Mouse (Mus musculus) forebrain, embryonic 15.5 days (tissue): ENCODE measurements around the gene Perp. TPM values are rescaled to one million over a fixed set of nuclear protein-coding genes. Genes with fewer than 3 reads are reported as not detected.

Experiments used
- ATAC-seq: fragments of 200-750 bp; cut with Nextera tagmentation; replicated peaks from 2 replicates; pipeline ENCODE4 v1.8.0; 2017; ENCODE audit warnings: mild to moderate bottlenecking, moderate TSS enrichment, moderate library complexity
- H3K27ac ChIP-seq: fragments of 300-500 bp; sonication (generic); replicated peaks from 2 replicates; pipeline ENCODE4 v1.5.1; 2015; ENCODE audit warnings: mild to moderate bottlenecking, inconsistent platforms
- H3K27me3 ChIP-seq: fragments of 300-500 bp; sonication (generic); 2 replicates; pipeline ENCODE4 v1.6.1; 2015; ENCODE audit warnings: inconsistent platforms
- H3K36me3 ChIP-seq: fragments of 300-500 bp; sonication (generic); 2 replicates; pipeline ENCODE4 v1.6.1; 2015; ENCODE audit warnings: mild to moderate bottlenecking, inconsistent platforms
- H3K4me1 ChIP-seq: fragments of 300-500 bp; sonication (generic); 2 replicates; pipeline ENCODE4 v1.6.1; 2015; ENCODE audit warnings: inconsistent platforms
- H3K4me2 ChIP-seq: fragments of 300-500 bp; sonication (generic); replicated peaks from 2 replicates; pipeline ENCODE4 v1.6.1; 2015; ENCODE audit warnings: mild to moderate bottlenecking, inconsistent platforms
- H3K4me3 ChIP-seq: fragments of 300-500 bp; sonication (generic); 2 replicates; pipeline ENCODE4 v1.5.1; 2015; ENCODE audit warnings: mild to moderate bottlenecking, inconsistent platforms
- H3K9ac ChIP-seq: fragments of 300-500 bp; sonication (generic); replicated peaks from 2 replicates; pipeline ENCODE4 v1.6.1; 2015; ENCODE audit warnings: mild to moderate bottlenecking, inconsistent platforms
- H3K9me3 ChIP-seq: fragments of 300-500 bp; sonication (generic); 2 replicates; pipeline ENCODE4 v1.6.1; 2016; ENCODE audit warnings: inconsistent platforms
- WGBS: fragments of 180-500 bp; shearing (Covaris S2); methylation state at CpG from one replicate; pipeline ENCODE4 v1.1.7; 2015; ENCODE audit warnings: mixed read lengths; 5-methylcytosine and 5-hydroxymethylcytosine counted together
- polyA plus RNA-seq: library from polyadenylated mRNA; unstranded; fragments of >200 nt; fragmentation: Nextera tagmentation; extraction: Ambion mirVana; gene quantifications from 2 replicates; pipeline ENCODE4 v1.2.1, GENCODE M21; 2015

The Perp gene
- polyA plus RNA-seq, 1 experiment from 2014 or later: 5.4 TPM

DNA sequence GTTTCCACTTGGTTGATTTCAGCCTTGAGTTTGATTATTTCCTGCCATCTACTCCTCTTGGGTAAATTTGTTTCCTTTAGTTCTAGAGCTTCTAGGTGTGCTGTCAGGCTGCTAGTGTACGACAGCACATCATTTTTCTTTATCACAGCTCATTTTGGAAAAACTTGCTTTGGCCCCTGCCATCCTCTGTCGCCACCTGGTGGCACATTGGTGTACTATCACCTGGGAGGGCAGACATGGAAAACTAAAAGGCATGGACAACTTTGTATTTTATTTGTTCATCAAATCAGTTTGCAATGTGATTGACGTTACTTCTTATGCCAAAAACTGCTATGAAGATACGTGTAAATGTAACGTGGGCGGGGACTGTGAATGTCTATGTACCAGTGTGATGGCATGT is 59.3 kb downstream of the Perp start:
- no peak for ATAC-seq
- Histone ChIP-seq H3K36me3 (no peaks in the 10 kb centered on the region), H3K4me3 (no peak overlapping the region), H3K4me1 (no peaks in the 10 kb centered on the region), H3K9ac (no peak overlapping the region), H3K9me3 (no peaks in the 10 kb centered on the region), H3K27me3 (no peaks in the 10 kb centered on the region), H3K27ac (no peak overlapping the region), H3K4me2 (no peak overlapping the region)
- 30% methylated on average over 6 of the region's 6 CpGs for WGBS

Other genes with a start within 250 kb of the Perp start
- gene Arfgef3, start 101.1 kb upstream of the Perp start, polyA plus RNA-seq: 5.0 TPM in 2 replicates
- gene Gm4922, start 58.2 kb upstream of the Perp start, polyA plus RNA-seq: 0.19 and 0.23 TPM in 2 replicates
- gene Tnfaip3, start 170.6 kb downstream of the Perp start, polyA plus RNA-seq: 2.2 TPM in 2 replicates